Mouse (Mus musculus) E14TG2a.4 (cell line): Measurements from ENCODE around the gene Nedd1.

Experiments
- CTCF ChIP-seq: conservative IDR thresholded peaks from 2 replicates; pipeline ENCODE4 v1.5.1; 2014; ENCODE audit warnings: low read length
- POU5F1 ChIP-seq: IDR thresholded peaks from 2 replicates; pipeline ENCODE4 v1.6.1; 2014; ENCODE audit warnings: low read length, borderline replicate concordance

DNA sequence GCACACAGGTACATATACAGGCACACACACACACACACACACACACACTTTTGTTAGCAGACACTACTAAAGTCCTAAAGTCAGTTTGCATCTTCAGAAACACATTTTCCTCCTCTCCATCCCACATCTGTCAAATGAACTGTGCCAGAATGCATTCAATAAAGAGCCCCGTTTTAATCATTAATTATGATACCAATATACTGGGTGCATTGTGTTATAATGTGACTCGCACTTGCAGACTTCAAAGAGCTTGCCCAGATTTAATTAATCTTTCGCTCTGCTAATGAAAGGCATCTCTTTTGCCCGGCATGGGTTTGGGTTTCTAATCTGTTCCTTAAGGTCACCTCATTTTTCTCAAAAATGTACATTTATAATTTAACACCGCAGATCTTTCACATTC is 32.1 kb upstream of the Nedd1 start:
- TF ChIP-seq CTCF: no peak
- TF ChIP-seq POU5F1: no peak
